Mouse (Mus musculus): ENCODE data around the gene Ipo5.

The Ipo5 gene

GRCm38 (mm10) chr14:120910733-120911324 lies at the start of gene Ipo5:
Gene Ipo5, plus strand, starts transcription at chr14:120911224.
- DNase-seq (ENCODE audit: low spot score in 2 of 2) = peak; percentile 93 to 94

GRCm38 (mm10) chr14:120863205-120863604 lies 47.8 kb upstream of the Ipo5 start:
- no peak for DNase-seq (ENCODE audit: low spot score in 2 of 2)

- no peak for DNase-seq (ENCODE audit: low spot score in 2 of 2)
Observed at GRCm38 (mm10) chr14:120864896-120865295, 46.1 kb upstream of the Ipo5 start.

GRCm38 (mm10) chr14:120866573-120866972 lies 44.5 kb upstream of the Ipo5 start:
- no peak for DNase-seq (ENCODE audit: low spot score in 2 of 2)

- DNase-seq (ENCODE audit: low spot score in 2 of 2) = no peak
Observed at GRCm38 (mm10) chr14:120867121-120867520, 43.9 kb upstream of the Ipo5 start.

- no peak for DNase-seq (ENCODE audit: low spot score in 2 of 2)
Observed at GRCm38 (mm10) chr14:120868494-120868893, 42.5 kb upstream of the Ipo5 start.

- DNase-seq (ENCODE audit: low spot score in 2 of 2) = no peak
Observed at GRCm38 (mm10) chr14:120870736-120871135, 40.3 kb upstream of the Ipo5 start.

GRCm38 (mm10) chr14:120874397-120874796 lies 36.6 kb upstream of the Ipo5 start:
- no peak for DNase-seq (ENCODE audit: low spot score in 2 of 2)

- no peak for DNase-seq (ENCODE audit: low spot score in 2 of 2)
Observed at GRCm38 (mm10) chr14:120875144-120875543, 35.9 kb upstream of the Ipo5 start.

GRCm38 (mm10) chr14:120875811-120876388 lies 35.1 kb upstream of the Ipo5 start:
- no peak for DNase-seq (ENCODE audit: low spot score in 2 of 2)

GRCm38 (mm10) chr14:120877147-120877546 lies 33.9 kb upstream of the Ipo5 start:
- no peak for DNase-seq (ENCODE audit: low spot score in 2 of 2)

GRCm38 (mm10) chr14:120879026-120879425 lies 32.0 kb upstream of the Ipo5 start:
- no peak for DNase-seq (ENCODE audit: low spot score in 2 of 2)

GRCm38 (mm10) chr14:120880601-120881000 lies 30.4 kb upstream of the Ipo5 start:
- DNase-seq (ENCODE audit: low spot score in 2 of 2) = no peak

GRCm38 (mm10) chr14:120881054-120881453 lies 30.0 kb upstream of the Ipo5 start:
- DNase-seq (ENCODE audit: low spot score in 2 of 2) = no peak

GRCm38 (mm10) chr14:120888681-120889080 lies 22.3 kb upstream of the Ipo5 start:
- no peak for DNase-seq (ENCODE audit: low spot score in 2 of 2)

GRCm38 (mm10) chr14:120892369-120892768 lies 18.7 kb upstream of the Ipo5 start:
- DNase-seq (ENCODE audit: low spot score in 2 of 2) = no peak

GRCm38 (mm10) chr14:120896613-120897012 lies 14.4 kb upstream of the Ipo5 start:
- DNase-seq (ENCODE audit: low spot score in 2 of 2) = no peak

- DNase-seq (ENCODE audit: low spot score in 2 of 2) = no peak
Observed at GRCm38 (mm10) chr14:120898876-120899275, 12.1 kb upstream of the Ipo5 start.

GRCm38 (mm10) chr14:120909396-120909795 lies 1.6 kb upstream of the Ipo5 start:
- DNase-seq (ENCODE audit: low spot score in 2 of 2) = no peak

GRCm38 (mm10) chr14:120910320-120910719 lies 704 bp upstream of the Ipo5 start:
- DNase-seq (ENCODE audit: low spot score in 2 of 2) = peak; percentile 47 to 60

- DNase-seq (ENCODE audit: low spot score in 2 of 2) = peak; percentile 36 to 56
Observed at GRCm38 (mm10) chr14:120911388-120911901, 421 bp downstream of the Ipo5 start.

- DNase-seq (ENCODE audit: low spot score in 2 of 2) = no peak
Observed at GRCm38 (mm10) chr14:120912090-120912710, 1.2 kb downstream of the Ipo5 start.

- DNase-seq (ENCODE audit: low spot score in 2 of 2) = no peak
Observed at GRCm38 (mm10) chr14:120912916-120913315, 1.9 kb downstream of the Ipo5 start.

Measured in thymus, postnatal 10 days (tissue).